Mouse (Mus musculus): ENCODE measurements around the gene Bcl9. TPM values are rescaled to one million over a fixed set of nuclear protein-coding genes. Genes with fewer than 3 reads are reported as not detected.
A peak's percentile ranks its signal among the peaks of the same experiment; 100 is the strongest.

The Bcl9 gene
- 100 to 1,000 TPM; 106 to 107 TPM for total RNA-seq (2021)

DNA sequence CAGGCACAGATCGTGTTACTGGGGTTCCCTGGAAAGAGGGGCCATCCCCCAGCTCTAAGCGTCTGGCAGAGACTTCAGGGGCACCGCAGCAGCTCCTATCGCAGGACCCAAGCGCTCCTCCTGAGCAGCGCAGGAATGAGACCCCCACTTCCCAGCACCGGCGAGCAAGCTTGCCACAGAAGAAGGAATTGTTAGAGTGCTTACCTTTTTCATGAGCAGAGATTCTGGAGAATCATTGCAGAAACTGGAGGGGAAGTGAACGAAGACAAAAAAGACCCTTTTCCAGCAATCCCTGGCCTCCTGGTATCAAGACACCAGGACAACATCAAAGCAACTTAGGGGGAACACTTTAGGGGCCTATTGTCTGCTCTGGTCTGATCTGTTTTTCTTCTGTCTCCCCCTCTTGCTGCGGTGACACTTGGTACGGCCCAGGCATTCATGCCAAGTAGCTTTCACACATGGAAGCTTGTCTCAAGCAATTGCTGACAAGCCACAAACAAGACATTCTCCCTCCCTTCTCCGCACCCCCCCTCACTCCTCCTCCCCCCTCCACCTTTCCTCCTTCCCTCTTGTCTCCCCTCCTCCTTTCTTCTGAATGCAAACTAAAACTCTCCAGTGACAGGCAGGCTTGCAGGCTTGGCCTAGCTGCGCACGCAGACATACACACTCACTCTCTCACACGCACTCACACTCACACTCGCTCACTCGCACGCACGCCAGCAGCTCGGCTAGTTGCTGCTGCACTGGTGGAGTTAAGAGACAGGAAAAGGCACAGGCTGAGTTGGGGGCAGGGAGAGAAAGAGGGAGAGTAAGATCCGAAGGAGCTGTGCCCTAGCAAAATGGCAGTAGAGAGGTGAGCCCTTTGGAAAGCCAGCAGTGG lies at the start of gene Bcl9:
Gene Bcl9, minus strand, starts transcription at position 365 of the 880 bp plus-strand sequence.
- DNase-seq: peak; percentile 92
- intact Hi-C loops (cut with DNase I): loop anchor here (2.0 kb wide), 1 partner anchor 71 kb away; no protein-coding TSS in a partner anchor

GRCm38 (mm10) chr3:97339193-97339576 lies 41.5 kb upstream of the Bcl9 start:
- DNase-seq: no peak
- intact Hi-C loops (cut with DNase I): loop anchor here (5.0 to 10.0 kb wide), 4 partner anchors 114 to 402 kb away; no protein-coding TSS in a partner anchor

GRCm38 (mm10) chr3:97338522-97339192 lies 40.9 kb upstream of the Bcl9 start:
- intact Hi-C loops (cut with DNase I): loop anchor here (5.0 to 10.0 kb wide), 4 partner anchors 114 to 401 kb away; no protein-coding TSS in a partner anchor
- peak; percentile 94 for DNase-seq

- intact Hi-C loops (cut with DNase I): loop anchor here (5.0 to 10.0 kb wide), 4 partner anchors 113 to 400 kb away; no protein-coding TSS in a partner anchor
- no peak for DNase-seq
These were observed 39.6 kb upstream of the Bcl9 start for GRCm38 (mm10) chr3:97337306-97337705.

DNA sequence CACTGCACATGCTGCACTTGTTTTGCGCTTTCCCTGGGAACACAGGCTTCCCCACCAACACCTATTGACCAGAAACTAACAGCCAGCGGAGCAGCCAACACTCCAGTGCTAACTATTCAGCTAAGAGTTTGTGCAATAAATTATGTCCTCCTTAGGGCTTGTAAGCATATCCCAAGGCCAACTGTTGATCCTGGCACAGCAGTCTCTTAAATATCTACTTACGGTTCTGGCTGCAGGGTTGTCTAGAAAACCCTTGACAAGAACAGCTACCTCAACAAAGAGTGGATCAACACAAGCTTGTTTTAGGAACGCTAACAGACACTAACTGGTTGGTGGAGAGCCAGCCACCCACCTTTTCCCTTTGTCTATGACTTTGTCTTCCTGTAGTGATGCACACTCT lies 38.6 kb upstream of the Bcl9 start:
- intact Hi-C loops (cut with DNase I): loop anchor here (5.0 to 10.0 kb wide), 4 partner anchors 112 to 399 kb away; no protein-coding TSS in a partner anchor

DNA sequence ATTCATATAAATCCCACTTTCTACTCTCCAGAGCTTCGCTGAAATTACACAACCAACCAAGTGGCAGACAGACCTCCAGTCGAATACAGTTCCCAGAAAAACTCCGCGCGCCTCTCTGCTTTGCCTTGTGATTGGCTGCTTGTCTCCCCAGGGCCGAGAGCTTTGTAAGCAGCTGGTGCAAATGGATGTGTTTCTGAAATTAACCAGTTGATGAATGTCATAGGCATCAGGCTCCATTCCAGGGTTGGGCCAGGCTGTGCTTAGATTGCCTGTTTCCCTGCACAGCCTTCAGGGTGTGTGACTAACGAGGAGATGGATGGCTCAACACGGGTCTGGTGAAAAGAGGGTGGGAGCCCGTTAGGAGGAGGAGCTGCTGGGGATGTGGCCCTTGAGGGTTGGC lies 36.9 kb upstream of the Bcl9 start:
- DNase-seq: peak; percentile 26
- intact Hi-C loops (cut with DNase I): loop anchor here (5.0 to 10.0 kb wide), 4 partner anchors 110 to 397 kb away; no protein-coding TSS in a partner anchor

More for the DNA sequence above, 38.6 kb upstream of the Bcl9 start:
- no peak for DNase-seq

DNA sequence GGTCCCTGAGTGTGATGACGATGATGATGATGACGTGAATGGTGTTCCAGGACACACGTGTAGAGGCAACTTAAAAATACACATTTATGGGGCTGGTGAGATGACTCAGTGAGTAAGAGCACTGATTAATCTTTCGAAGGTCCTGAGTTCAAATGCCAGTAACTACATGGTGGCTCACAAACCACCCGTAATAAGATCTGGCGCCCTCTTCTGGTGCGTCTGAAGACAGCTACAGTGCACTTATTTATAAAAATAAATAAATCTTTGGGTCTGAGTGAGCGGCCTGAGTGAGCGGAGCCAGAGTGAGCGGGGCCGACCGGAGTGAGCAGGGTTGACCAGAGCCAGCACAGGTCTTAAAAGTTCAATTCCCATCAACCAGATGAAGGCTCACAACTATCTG lies 34.5 kb upstream of the Bcl9 start:
- peak; percentile 40 for DNase-seq

GRCm38 (mm10) chr3:97327809-97328208 lies 30.1 kb upstream of the Bcl9 start:
- intact Hi-C loops (cut with DNase I): no loop called here
- no peak for DNase-seq

More for the DNA sequence above, 34.5 kb upstream of the Bcl9 start:
- intact Hi-C loops (cut with DNase I): loop anchor here (10.0 kb wide), 1 partner anchor 107 kb away; no protein-coding TSS in a partner anchor

DNA sequence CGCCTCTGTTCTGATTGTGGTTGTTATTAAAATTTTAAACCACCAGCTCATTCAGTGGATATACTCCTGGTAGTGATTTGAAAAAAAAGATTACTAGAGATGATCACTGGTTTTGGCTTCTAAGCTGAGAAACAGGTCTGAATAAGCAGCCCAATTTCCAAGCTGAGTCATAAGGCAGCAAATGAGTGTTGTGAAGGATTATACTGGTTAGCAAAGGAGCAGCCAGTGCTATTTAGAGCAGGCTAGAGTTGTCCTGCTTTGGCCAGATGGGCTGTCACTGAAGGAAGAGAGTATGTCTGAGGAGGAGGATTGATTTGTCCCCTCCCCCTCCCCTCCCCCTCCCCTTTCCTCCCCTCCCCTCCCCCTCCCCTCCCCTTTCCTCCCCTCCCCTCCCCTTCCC lies 29.6 kb upstream of the Bcl9 start:
- DNase-seq: no peak
- intact Hi-C loops (cut with DNase I): no loop called here

GRCm38 (mm10) chr3:97325621-97326345 lies 28.1 kb upstream of the Bcl9 start:
- DNase-seq: no peak

DNA sequence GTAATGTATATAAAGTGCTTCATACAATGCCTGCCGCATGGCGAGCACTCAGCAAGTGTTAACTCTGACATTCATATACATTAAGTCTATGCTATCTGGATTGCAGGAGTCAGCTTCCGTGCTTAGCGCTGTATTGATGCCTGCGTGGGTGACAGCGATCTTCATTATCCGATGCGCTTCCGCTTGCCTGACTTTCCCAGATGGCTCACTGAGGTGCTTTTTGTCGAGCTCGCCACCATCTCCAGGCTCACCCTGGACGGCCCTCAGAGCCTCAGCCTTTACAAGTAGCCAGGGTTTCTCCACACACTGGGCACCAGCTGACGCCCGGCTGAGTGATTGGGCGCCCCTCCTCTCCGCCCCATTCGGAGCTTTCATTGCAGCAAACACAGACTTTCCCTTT lies 26.3 kb upstream of the Bcl9 start:
- DNase-seq: peak; percentile 17
- intact Hi-C loops (cut with DNase I): no loop called here

More at GRCm38 (mm10) chr3:97325621-97326345, 28.1 kb upstream of the Bcl9 start:
- intact Hi-C loops (cut with DNase I): no loop called here

DNA sequence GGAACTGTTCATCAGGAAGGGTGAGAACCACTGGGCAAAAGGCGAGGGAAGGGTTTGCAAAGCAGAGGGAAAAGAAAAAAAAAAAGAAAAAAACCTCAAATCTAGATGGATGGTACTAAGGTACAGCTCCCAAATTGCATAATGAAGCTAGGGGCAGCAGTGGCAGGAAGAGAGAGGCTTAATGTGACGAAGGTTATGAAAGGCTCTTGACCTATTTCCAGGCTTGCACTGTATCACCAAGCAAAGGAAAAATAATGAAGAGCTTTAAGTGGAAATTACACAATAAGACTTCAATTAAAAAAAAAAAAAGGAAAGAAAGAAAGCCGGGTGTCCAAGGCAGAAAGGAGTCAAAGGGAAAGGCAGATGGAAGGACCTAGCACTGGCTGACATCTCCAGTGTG lies 19.6 kb upstream of the Bcl9 start:
- intact Hi-C loops (cut with DNase I): no loop called here
- DNase-seq: no peak

GRCm38 (mm10) chr3:97313431-97313830 lies 15.7 kb upstream of the Bcl9 start:
- intact Hi-C loops (cut with DNase I): no loop called here
- no peak for DNase-seq

DNA sequence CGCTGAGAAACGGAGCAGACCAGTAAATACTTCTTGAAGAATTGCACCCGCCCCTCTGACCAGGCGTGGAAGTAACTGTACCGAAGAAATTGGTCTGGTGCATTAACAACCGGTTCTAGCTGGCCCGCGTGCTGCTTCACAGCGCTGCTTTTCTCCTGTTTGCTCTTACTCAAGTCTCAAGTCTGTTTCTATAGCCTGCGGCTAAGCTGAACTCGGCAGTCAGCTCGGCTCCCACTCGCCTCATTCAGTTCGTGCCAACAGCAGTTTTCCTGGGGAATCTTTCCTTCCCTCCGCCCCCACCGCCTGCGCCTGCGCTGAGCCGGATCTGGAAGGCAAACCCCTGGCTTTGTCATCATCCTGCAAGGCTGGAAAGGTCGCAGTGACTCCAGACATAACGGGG lies 14.3 kb upstream of the Bcl9 start:
- intact Hi-C loops (cut with DNase I): no loop called here

GRCm38 (mm10) chr3:97309748-97310536 lies 12.2 kb upstream of the Bcl9 start:
- DNase-seq: no peak
- intact Hi-C loops (cut with DNase I): no loop called here

More for the DNA sequence above, 14.3 kb upstream of the Bcl9 start:
- DNase-seq: peak; percentile 75

DNA sequence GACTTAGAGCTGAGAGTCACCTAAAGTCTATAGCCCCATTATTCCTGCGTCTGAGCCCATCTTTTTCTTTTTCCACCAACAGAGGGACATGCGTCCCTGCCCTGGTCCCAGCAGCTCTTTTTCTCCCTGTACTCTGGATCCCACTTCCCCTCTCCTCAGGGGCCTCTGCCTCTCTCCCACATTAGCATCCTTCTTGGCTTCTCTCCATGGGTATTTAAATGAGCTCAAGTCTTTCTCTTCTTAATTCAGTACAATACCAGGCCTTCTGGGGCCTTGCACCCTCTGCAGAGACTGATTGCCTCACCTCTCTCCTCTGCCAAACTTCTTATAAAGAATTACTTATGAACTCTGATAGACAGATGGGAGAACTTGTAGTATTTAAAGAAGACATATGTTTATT lies 10.7 kb upstream of the Bcl9 start:
- DNase-seq: no peak
- intact Hi-C loops (cut with DNase I): no loop called here

- intact Hi-C loops (cut with DNase I): no loop called here
- no peak for DNase-seq
These were observed 8.2 kb upstream of the Bcl9 start for GRCm38 (mm10) chr3:97305907-97306306.

GRCm38 (mm10) chr3:97301586-97301985 lies 3.9 kb upstream of the Bcl9 start:
- DNase-seq: no peak
- intact Hi-C loops (cut with DNase I): no loop called here

GRCm38 (mm10) chr3:97300370-97300769 lies 2.7 kb upstream of the Bcl9 start:
- intact Hi-C loops (cut with DNase I): no loop called here
- no peak for DNase-seq

- no peak for DNase-seq
- intact Hi-C loops (cut with DNase I): no loop called here
These were observed 2.2 kb upstream of the Bcl9 start for GRCm38 (mm10) chr3:97299885-97300284.

All from left cerebral cortex, postnatal 4 days (tissue).